Mouse (Mus musculus) megakaryocyte, embryonic 14.5 days (primary cell): ENCODE measurements around the gene Dusp2. TPM values are rescaled to one million over a fixed set of nuclear protein-coding genes. Genes with fewer than 3 reads are reported as not detected.

Experiments
- H3K27me3 ChIP-seq: replicated peaks from 2 replicates; pipeline ENCODE3; 2012; ENCODE audit warnings: inconsistent platforms
- H3K36me3 ChIP-seq: replicated peaks from 2 replicates; pipeline ENCODE3; 2012; ENCODE audit warnings: low read length, inconsistent platforms, mixed read lengths
- H3K4me1 ChIP-seq: 2 replicates; pipeline ENCODE4 v1.6.1; 2012; ENCODE audit warnings: inconsistent platforms
- H3K4me3 ChIP-seq: replicated peaks from 2 replicates; pipeline ENCODE3; 2012; ENCODE audit warnings: moderate library complexity, mild to moderate bottlenecking, inconsistent platforms
- H3K9me3 ChIP-seq: 2 replicates; pipeline ENCODE4 v1.6.1; 2012; ENCODE audit warnings: inconsistent platforms
- FLI1 ChIP-seq: IDR thresholded peaks from 2 replicates; pipeline ENCODE4 v1.6.1; 2012; ENCODE audit warnings: low read length, inconsistent platforms, mixed read lengths
- GATA1 ChIP-seq: IDR thresholded peaks from 3 replicates; pipeline ENCODE4 v1.6.1; 2012; ENCODE audit warnings: mixed read lengths, low read length, inconsistent platforms, borderline replicate concordance
- polyA plus RNA-seq: library from polyadenylated mRNA; stranded (reverse); fragments of >175 nt; gene quantifications from 2 replicates; pipeline ENCODE4 v1.2.3, GENCODE M21; 2012; ENCODE audit warnings: low replicate concordance; ENCODE audit not compliant: insufficient read depth

Dusp2 gene
- polyA plus RNA-seq, 1 experiment = 14.6 TPM

DNA sequence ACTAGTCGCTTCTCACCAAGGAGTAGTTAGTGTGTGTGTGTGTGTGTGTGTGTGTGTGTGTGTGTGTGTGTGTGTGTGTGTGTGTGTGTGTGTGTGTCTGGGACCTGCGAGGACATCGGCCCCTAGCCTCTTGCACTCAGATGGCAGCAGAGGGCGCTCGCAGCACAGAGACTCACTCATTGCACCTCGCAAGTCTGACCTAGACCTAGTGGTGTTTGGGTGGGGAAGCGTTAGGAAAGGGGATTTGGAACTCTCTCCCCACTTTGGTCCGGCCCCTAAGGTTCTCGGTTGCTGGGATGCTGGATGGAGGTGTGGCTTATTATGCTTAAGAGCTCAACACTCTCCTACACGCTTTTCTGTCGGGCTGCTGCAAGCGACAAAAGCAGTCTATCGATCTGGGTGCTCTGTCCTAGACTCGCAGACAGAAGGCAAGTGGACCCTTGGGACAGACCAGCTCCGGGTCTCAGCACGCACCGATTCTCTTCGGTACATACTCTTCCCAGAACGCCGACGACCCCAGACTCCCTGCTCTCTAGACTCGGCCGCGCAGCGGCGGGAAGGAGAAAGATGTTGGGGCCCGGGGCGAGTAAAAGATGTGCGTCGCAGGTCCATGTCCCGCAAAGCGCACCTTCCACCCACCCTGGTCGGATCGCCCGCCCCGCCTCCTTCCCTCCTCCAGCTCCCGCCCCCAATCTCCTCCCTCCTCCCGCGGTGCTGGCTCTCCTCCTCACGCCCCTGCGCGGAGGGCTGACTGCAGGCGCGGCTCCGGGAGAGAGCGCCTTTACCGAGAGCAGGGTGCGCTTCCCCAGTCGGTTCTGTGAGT lies 26.7 kb downstream of the Dusp2 start, which contains the start of gene Adra2b:
Gene Adra2b, plus strand, starts transcription at position 750 of the 823 bp plus-strand sequence.
- TF ChIP-seq FLI1 (no peak), GATA1 (no peak)
- peaks cover 32% of the 10 kb centered on the region for H3K4me1 ChIP-seq
- H3K9me3 ChIP-seq = no peaks in the 10 kb centered on the region
- H3K27me3 ChIP-seq = peaks cover 96% of the 10 kb centered on the region
- no peaks in the 10 kb centered on the region for H3K36me3 ChIP-seq
- peak within 1 kb of the TSS; percentile 88 for H3K4me3 ChIP-seq

GRCm38 (mm10) chr2:127363282-127363652 lies 27.3 kb downstream of the Dusp2 start:
- Histone ChIP-seq H3K4me1 (peaks cover 32% of the 10 kb centered on the region), H3K4me3 (peak overlapping the region; percentile 88), H3K9me3 (no peaks in the 10 kb centered on the region), H3K36me3 (no peaks in the 10 kb centered on the region), H3K27me3 (peaks cover 96% of the 10 kb centered on the region)
- TF ChIP-seq GATA1 = no peak
- TF ChIP-seq FLI1 = no peak

- no peaks in the 10 kb centered on the region for H3K9me3 ChIP-seq
- H3K4me1 ChIP-seq = peaks cover 32% of the 10 kb centered on the region
- H3K27me3 ChIP-seq = peaks cover 96% of the 10 kb centered on the region
- H3K36me3 ChIP-seq = no peaks in the 10 kb centered on the region
- no peak for TF ChIP-seq FLI1
- TF ChIP-seq GATA1 = no peak
- H3K4me3 ChIP-seq = peak overlapping the region; percentile 88
Measured at GRCm38 (mm10) chr2:127363696-127364095, 27.7 kb downstream of the Dusp2 start.

- Histone ChIP-seq H3K36me3 (no peaks in the 10 kb centered on the region), H3K4me1 (peaks cover 32% of the 10 kb centered on the region), H3K4me3 (no peak overlapping the region), H3K9me3 (no peaks in the 10 kb centered on the region), H3K27me3 (peaks cover 98% of the 10 kb centered on the region)
- TF ChIP-seq GATA1 (no peak), FLI1 (no peak)
Measured at GRCm38 (mm10) chr2:127364452-127364851, 28.5 kb downstream of the Dusp2 start.

DNA sequence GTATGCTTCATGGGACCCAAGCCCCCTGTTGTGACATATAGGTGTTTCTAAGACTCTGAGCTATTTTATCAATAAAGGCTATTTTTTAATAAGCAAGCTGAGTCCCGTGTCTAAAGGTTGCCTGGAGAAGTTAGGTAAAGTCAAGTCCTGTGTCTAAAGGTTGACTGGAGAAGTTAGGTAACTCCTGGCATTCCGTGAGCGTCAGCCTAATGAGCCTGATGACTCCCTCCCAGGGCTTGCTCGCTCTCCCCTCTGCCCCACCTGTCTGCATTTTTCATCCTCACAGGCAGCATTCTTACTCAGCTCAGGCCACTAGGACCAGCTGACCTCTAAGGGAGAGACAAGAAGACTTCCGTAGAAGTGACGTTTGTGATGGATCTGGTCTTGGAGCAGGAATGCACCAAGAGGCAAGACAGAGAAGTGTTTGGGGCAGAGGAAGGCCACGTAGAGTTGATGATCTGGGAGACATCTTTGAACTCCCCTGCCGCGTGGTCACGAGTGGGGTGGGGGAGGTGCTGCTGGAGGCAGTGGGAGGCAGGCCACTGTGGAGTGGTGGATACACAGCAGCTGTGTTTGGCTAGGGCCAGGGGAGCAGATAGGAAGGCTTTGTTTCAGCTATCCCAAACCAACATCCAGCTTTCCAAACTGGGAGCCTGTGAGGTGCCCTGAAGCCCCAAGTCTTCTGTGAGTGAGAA lies 31.3 kb downstream of the Dusp2 start:
- no peak overlapping the region for H3K4me3 ChIP-seq

DNA sequence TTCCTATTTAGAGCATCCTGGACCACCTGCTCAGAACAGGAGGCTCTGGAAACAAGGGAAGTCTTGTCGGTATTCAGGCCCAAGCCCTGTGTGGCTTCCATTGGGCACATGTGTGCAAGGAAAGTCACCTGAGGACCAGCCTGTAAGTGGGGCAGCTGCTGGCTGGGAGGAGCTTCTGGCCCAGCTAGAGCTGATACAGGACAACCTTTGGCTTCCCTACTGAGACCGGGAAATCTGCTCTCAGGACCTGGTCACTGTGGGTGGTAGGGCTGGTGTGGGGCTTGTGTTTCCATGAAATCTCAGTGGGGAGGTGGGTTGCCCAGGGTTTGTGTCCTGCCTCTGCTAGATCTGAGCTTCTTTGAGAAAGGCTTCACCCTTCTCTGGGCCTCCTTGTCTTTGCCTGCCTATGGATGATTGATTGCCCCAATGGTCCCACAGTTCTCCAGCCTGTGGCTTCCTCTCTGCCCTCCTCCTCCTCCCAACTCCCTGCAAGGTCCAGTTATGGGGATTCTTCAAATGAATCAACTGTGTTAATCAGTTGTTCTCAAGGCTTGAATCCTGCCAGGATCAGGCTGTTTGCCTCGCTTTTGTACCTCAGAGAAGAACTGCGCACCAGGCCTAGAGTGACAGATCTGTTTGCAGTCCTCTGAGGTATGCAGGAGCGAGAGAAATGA lies 33.9 kb downstream of the Dusp2 start:
- H3K4me3 ChIP-seq = no peak overlapping the region
- H3K27me3 ChIP-seq = peaks cover 98% of the 10 kb centered on the region
- no peaks in the 10 kb centered on the region for H3K36me3 ChIP-seq
- peaks cover 26% of the 10 kb centered on the region for H3K4me1 ChIP-seq
- TF ChIP-seq GATA1 (no peak), FLI1 (no peak)
- no peaks in the 10 kb centered on the region for H3K9me3 ChIP-seq

More for the DNA sequence above, 31.3 kb downstream of the Dusp2 start:
- Histone ChIP-seq H3K4me1 (peaks cover 49% of the 10 kb centered on the region), H3K36me3 (no peaks in the 10 kb centered on the region), H3K27me3 (peaks cover 98% of the 10 kb centered on the region), H3K9me3 (no peaks in the 10 kb centered on the region)
- no peak for TF ChIP-seq FLI1
- TF ChIP-seq GATA1 = no peak

GRCm38 (mm10) chr2:127370561-127371483 lies 34.9 kb downstream of the Dusp2 start:
- Histone ChIP-seq H3K4me3 (no peak overlapping the region), H3K4me1 (peaks cover 27% of the 10 kb centered on the region), H3K9me3 (no peaks in the 10 kb centered on the region), H3K27me3 (peaks cover 94% of the 10 kb centered on the region), H3K36me3 (no peaks in the 10 kb centered on the region)
- no peak for TF ChIP-seq FLI1
- TF ChIP-seq GATA1 = no peak

DNA sequence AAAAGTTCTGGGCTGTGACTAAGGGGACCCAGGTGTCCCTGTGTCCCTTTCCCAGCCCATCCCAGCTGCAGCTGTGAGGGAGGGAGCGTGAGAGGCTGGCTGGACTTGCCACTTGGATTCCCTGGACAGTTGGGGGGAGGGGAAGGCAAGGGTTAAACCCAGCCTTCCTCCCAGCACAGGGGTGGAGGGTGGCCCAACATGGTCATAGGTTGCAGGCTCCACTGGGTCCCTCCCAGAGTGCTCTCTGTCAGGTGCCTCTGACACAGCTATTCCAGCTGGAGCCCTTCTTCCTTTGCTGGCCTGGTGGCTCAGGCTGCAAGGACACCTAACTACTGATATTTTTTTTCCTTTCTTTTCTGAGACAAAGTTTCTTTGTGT lies 35.5 kb downstream of the Dusp2 start:
- TF ChIP-seq FLI1 (no peak), GATA1 (no peak)
- Histone ChIP-seq H3K4me1 (peaks cover 30% of the 10 kb centered on the region), H3K9me3 (no peaks in the 10 kb centered on the region)

GRCm38 (mm10) chr2:127372082-127372481 lies 36.1 kb downstream of the Dusp2 start:
- peaks cover 30% of the 10 kb centered on the region for H3K4me1 ChIP-seq
- no peaks in the 10 kb centered on the region for H3K36me3 ChIP-seq
- TF ChIP-seq FLI1 (no peak), GATA1 (no peak)

More for the DNA sequence above, 35.5 kb downstream of the Dusp2 start:
- no peaks in the 10 kb centered on the region for H3K36me3 ChIP-seq
- H3K4me3 ChIP-seq = no peak overlapping the region
- peaks cover 92% of the 10 kb centered on the region for H3K27me3 ChIP-seq

More at GRCm38 (mm10) chr2:127372082-127372481, 36.1 kb downstream of the Dusp2 start:
- peaks cover 90% of the 10 kb centered on the region for H3K27me3 ChIP-seq
- H3K4me3 ChIP-seq = no peak overlapping the region
- H3K9me3 ChIP-seq = no peaks in the 10 kb centered on the region
